Mouse (Mus musculus) testis, adult 2 months (tissue): Measurements from ENCODE around the gene Slc35e2. TPM values are rescaled to one million over a fixed set of nuclear protein-coding genes. Genes with fewer than 3 reads are reported as not detected.
A peak's percentile ranks its signal among the peaks of the same experiment; 100 is the strongest.

Source experiments
- H3K27ac ChIP-seq: fragments of 200-500 bp; 2 replicates; pipeline ENCODE4 v1.5.1; 2012; ENCODE audit warnings: low read depth, low read length; ENCODE audit not compliant: control insufficient read depth, insufficient read depth
- H3K27me3 ChIP-seq: fragments of 200-500 bp; 2 replicates; pipeline ENCODE4 v1.6.1; 2012; ENCODE audit warnings: mild to moderate bottlenecking, low read length, moderate library complexity; ENCODE audit not compliant: control insufficient read depth, insufficient read depth
- H3K36me3 ChIP-seq: fragments of 200-500 bp; 2 replicates; pipeline ENCODE4 v1.6.1; 2012; ENCODE audit warnings: mild to moderate bottlenecking, low read length; ENCODE audit not compliant: control insufficient read depth, insufficient read depth
- H3K4me1 ChIP-seq: fragments of 200-500 bp; 2 replicates; pipeline ENCODE4 v1.6.1; 2012; ENCODE audit warnings: low read length; ENCODE audit not compliant: control insufficient read depth, insufficient read depth
- H3K4me3 ChIP-seq: fragments of 200-500 bp; 2 replicates; pipeline ENCODE4 v1.5.1; 2012; ENCODE audit warnings: low read depth, mild to moderate bottlenecking, low read length, moderate library complexity, mixed read lengths; ENCODE audit not compliant: control insufficient read depth
- CTCF ChIP-seq: fragments of 200-500 bp; IDR thresholded peaks from 2 replicates; pipeline ENCODE4 v1.5.1; 2012; ENCODE audit warnings: low read depth, mild to moderate bottlenecking, inconsistent platforms, low read length, moderate library complexity; ENCODE audit not compliant: control insufficient read depth, insufficient read depth, insufficient replicate concordance
- POLR2A ChIP-seq: fragments of 200-500 bp; IDR thresholded peaks from 2 replicates; pipeline ENCODE4 v1.6.1; 2012; ENCODE audit warnings: low read depth, mild to moderate bottlenecking, inconsistent platforms, low read length, moderate library complexity; ENCODE audit not compliant: control insufficient read depth
- polyA plus RNA-seq: library from polyadenylated mRNA; depleted of rRNA; stranded (reverse); fragments of >200 nt; gene quantifications from 2 replicates; pipeline ENCODE4 v1.2.3, GENCODE M21; 2012; rRNA removed

Gene Slc35e2
- 3.2 and 3.5 TPM in 2 replicates for polyA plus RNA-seq

GRCm38 (mm10) chr4:155601091-155601996, at the start of gene Slc35e2:
Slc35e2 (plus strand) TSS chr4:155601416.
- Histone ChIP-seq H3K27ac (peak within 1 kb of the TSS; percentile 99), H3K4me3 (peak within 1 kb of the TSS; percentile 98), H3K36me3 (no peaks in the 10 kb centered on the region), H3K4me1 (peaks cover 6% of the 10 kb centered on the region), H3K27me3 (no peaks in the 10 kb centered on the region)
- TF ChIP-seq CTCF (no peak), POLR2A (peak; percentile 74)

- Histone ChIP-seq H3K4me1 (no peaks in the 10 kb centered on the region), H3K27me3 (no peaks in the 10 kb centered on the region), H3K36me3 (peaks cover 6% of the 10 kb centered on the region), H3K4me3 (no peak overlapping the region), H3K27ac (no peak overlapping the region)
- no peak for TF ChIP-seq POLR2A
- no peak for TF ChIP-seq CTCF
These were observed 48.2 kb upstream of the Slc35e2 start for GRCm38 (mm10) chr4:155552917-155553532.

GRCm38 (mm10) chr4:155554880-155555279, 46.3 kb upstream of the Slc35e2 start:
- Histone ChIP-seq H3K4me3 (no peak overlapping the region), H3K4me1 (no peaks in the 10 kb centered on the region), H3K27ac (no peak overlapping the region), H3K27me3 (no peaks in the 10 kb centered on the region), H3K36me3 (peaks cover 6% of the 10 kb centered on the region)
- TF ChIP-seq CTCF (no peak), POLR2A (no peak)

- H3K36me3 ChIP-seq, result peaks cover 6% of the 10 kb centered on the region
- TF ChIP-seq CTCF, result no peak
- no peak for TF ChIP-seq POLR2A
These were observed 45.8 kb upstream of the Slc35e2 start for GRCm38 (mm10) chr4:155555464-155555863.

GRCm38 (mm10) chr4:155559454-155559853, 41.8 kb upstream of the Slc35e2 start:
- TF ChIP-seq CTCF (no peak), POLR2A (no peak)
- no peaks in the 10 kb centered on the region for H3K27me3 ChIP-seq
- no peak overlapping the region for H3K4me3 ChIP-seq
- H3K27ac ChIP-seq, result no peak overlapping the region
- H3K4me1 ChIP-seq, result peaks cover 13% of the 10 kb centered on the region
- H3K36me3 ChIP-seq, result peaks cover 1% of the 10 kb centered on the region

More at GRCm38 (mm10) chr4:155555464-155555863, 45.8 kb upstream of the Slc35e2 start:
- no peak overlapping the region for H3K4me3 ChIP-seq
- H3K27ac ChIP-seq, result no peak overlapping the region
- H3K4me1 ChIP-seq, result no peaks in the 10 kb centered on the region
- H3K27me3 ChIP-seq, result no peaks in the 10 kb centered on the region

GRCm38 (mm10) chr4:155560932-155561331, 40.3 kb upstream of the Slc35e2 start:
- Histone ChIP-seq H3K27ac (no peak overlapping the region), H3K27me3 (no peaks in the 10 kb centered on the region), H3K4me1 (peaks cover 16% of the 10 kb centered on the region), H3K36me3 (no peaks in the 10 kb centered on the region; the same call in 1 of the 2 replicates), H3K4me3 (no peak overlapping the region)
- TF ChIP-seq CTCF, result no peak
- TF ChIP-seq POLR2A, result no peak
